Mouse (Mus musculus) bone marrow, adult 2 months (tissue): ENCODE measurements around the gene Etv2.

ENCODE experiments used
- CTCF ChIP-seq: fragments of 200-500 bp; IDR thresholded peaks from 2 replicates; pipeline ENCODE4 v1.5.1; 2011; ENCODE audit warnings: low read length, control low read depth; ENCODE audit not compliant: control insufficient read depth, insufficient read depth
- POLR2A ChIP-seq: fragments of 200-500 bp; IDR thresholded peaks from 2 replicates; pipeline ENCODE4 v1.6.1; 2011; ENCODE audit warnings: low read depth, mild to moderate bottlenecking, control low read depth, low read length, borderline replicate concordance; ENCODE audit not compliant: control insufficient read depth

- TF ChIP-seq CTCF (no peak), POLR2A (no peak)
These were observed 35.7 kb downstream of the Etv2 start for GRCm38 (mm10) chr7:30599933-30600353.
